Mouse (Mus musculus): ENCODE data around the gene Tmbim1. TPM values are rescaled to one million over a fixed set of nuclear protein-coding genes. Genes with fewer than 3 reads are reported as not detected.

The Tmbim1 gene
- total RNA-seq, 2 experiments from 2014 or later = 13.6 to 18.4 TPM

GRCm38 (mm10) chr1:74296477-74296876, 8.9 kb downstream of the Tmbim1 start:
- no peak for ATAC-seq (replicated peaks; ENCODE audit: poor library complexity)

GRCm38 (mm10) chr1:74295456-74296171, 9.8 kb downstream of the Tmbim1 start:
- peak; percentile 94 for ATAC-seq (replicated peaks; ENCODE audit: poor library complexity)

- ATAC-seq (replicated peaks; ENCODE audit: poor library complexity) = no peak; the same call in 1 of the 2 replicates
Observed at GRCm38 (mm10) chr1:74294733-74295455, 10.5 kb downstream of the Tmbim1 start.

DNA sequence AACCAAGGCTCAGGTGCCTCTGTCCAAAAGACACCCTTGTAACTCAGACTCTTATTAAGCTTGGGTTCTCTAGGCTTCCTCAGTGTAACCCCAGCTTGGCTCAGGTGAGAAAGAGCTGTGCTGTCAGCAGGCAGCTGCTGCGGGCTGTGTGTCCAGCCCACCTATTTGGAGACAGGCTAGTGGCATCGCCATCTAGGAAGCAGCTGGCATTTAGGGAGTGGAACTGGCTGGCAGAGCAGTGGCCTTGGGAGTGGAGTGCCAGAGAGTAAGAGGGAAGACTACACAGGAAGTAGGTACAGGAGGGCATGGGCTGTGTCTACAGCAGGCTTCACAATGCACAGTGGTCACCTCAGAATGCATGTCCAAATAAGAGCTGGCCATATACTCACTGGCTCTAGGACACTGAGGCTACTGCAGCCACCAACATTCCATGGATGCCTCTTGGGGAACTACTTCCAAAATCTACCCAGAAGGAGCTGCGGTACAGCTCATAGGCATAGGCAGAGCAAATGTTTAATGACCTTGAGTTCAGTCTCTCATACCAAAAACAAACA, 11.3 kb downstream of the Tmbim1 start:
- no peak for ATAC-seq (replicated peaks; ENCODE audit: poor library complexity)

GRCm38 (mm10) chr1:74293306-74293960, 12.0 kb downstream of the Tmbim1 start:
- ATAC-seq (replicated peaks; ENCODE audit: poor library complexity) = no peak

- ATAC-seq (replicated peaks; ENCODE audit: poor library complexity) = no peak
Observed at GRCm38 (mm10) chr1:74292331-74293020, 12.9 kb downstream of the Tmbim1 start.

- ATAC-seq (replicated peaks; ENCODE audit: poor library complexity) = no peak
Observed at GRCm38 (mm10) chr1:74290141-74290540, 15.3 kb downstream of the Tmbim1 start.

DNA sequence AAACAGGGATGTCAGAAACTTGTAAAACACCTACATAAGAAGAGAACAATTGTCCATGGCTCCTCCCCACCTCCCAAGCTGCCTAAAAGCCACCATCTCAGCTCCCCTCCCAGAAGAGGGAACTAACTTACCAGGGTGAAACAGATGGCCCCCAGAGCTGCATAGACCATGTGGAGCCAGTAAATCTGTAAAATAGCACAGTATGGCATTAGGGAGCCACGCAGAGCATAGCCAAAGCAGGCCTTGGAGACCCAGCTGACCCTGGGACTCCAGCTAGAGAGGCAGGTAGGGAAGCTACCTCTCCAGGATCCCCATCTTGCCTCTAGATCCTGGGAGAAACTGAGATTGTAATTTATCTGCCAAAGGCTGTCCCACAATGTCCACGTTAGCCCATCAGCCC, 15.7 kb downstream of the Tmbim1 start:
- ATAC-seq (replicated peaks; ENCODE audit: poor library complexity) = no peak

- ATAC-seq (replicated peaks; ENCODE audit: poor library complexity) = no peak
Observed at GRCm38 (mm10) chr1:74289248-74289647, 16.2 kb downstream of the Tmbim1 start.

DNA sequence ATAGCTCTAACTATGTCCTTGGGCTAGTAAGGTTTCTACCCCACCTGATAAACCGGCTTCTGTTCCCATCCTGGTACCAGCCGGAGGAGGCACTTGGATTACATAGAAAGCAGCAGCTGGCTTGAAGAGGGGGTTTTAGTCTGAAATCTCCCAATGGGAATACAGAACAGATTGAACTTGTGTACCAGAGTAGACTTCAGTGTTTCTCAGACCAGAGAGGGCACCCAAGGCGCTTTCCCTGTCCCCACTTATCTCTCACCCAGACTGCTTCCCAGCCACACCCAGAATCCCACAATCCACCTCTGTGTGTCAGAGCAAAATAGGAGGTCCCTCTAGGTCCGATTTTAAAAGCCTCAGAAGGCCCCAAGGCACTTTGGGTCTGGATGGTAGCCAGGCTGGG, 17.1 kb downstream of the Tmbim1 start:
- ATAC-seq (replicated peaks; ENCODE audit: poor library complexity) = no peak

- peak; percentile 45 for ATAC-seq (replicated peaks; ENCODE audit: poor library complexity)
Observed at GRCm38 (mm10) chr1:74286869-74287607, 18.4 kb downstream of the Tmbim1 start.

GRCm38 (mm10) chr1:74285212-74286010, 20.0 kb downstream of the Tmbim1 start:
- ATAC-seq (replicated peaks; ENCODE audit: poor library complexity) = 0 out of 2 replicates have a peak, but pooled peaks have one; percentile 0

DNA sequence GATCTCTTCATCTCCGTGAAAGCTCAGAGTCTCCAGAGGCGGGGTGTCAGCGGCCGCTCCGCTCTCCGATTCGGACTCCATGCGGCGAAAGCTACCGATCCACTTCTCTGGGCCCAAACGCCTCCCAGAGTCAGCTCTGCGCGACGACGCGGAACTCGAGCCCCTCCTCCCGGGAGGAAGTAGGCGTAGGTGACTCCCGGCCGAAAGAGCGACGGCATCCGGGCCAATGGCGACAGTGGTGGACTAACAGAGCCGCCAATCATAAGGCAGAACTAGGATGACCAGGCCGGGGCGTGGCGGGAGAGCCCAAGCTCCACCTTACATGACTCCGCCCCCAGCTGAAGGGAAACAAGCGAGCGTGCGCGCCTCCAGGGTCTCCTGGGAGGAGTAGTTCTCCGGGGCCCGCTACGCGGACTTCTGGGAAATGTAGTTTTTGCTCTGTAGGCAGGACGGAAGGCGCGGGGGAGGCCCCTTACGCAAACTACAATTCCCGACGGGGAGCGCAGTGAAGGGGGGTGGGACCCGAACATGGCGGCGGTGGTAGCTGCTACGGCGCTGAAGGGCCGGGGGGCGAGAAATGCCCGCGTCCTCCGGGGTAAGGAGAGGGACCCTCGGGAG, 20.8 kb downstream of the Tmbim1 start, which contains the start of the genes Aamp and Pnkd:
TSS of gene Aamp (minus strand) at position 196 of the 618 bp plus-strand sequence.
TSS of gene Pnkd (plus strand) at position 388 of the 618 bp plus-strand sequence.
- peak; percentile 88 for ATAC-seq (replicated peaks; ENCODE audit: poor library complexity)

DNA sequence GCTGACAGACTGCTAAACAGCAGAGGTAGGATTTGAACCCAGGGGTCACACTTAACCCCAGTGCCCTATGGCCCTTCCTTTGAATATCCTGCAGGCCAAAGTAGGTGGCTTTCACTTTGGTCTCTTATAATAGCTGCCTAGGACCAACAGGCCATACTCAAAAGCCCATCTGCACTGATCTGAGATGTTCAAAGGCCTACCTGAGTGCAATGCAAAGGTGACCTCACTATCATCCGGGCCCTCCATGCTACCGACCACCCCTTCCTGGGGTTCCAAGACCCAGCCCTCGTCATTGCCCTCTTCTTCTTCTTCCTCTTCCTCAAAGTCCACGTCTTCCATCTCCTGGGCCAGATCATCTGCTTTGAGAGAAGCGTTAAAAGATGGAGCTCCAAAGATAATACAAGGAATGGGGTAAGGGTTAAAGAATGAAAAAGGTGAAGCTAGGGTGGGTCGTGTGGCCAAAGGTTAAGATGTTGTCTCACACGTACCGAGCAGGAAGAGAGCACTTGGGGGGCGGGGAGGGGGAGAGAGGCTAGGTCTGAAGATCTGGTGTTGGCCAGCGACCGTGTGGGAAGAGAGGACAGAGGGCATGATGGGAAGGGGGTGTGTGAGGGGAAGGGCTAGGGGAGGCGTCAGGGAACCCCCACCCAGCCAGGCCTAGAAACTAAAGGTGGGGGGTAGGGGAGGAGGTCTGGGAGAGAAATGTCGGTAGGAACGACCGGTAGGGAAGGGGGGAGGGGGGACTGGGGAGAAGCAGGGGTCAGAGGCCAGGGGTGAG, 21.5 kb downstream of the Tmbim1 start:
- peak; percentile 30 for ATAC-seq (replicated peaks; ENCODE audit: poor library complexity)

GRCm38 (mm10) chr1:74282896-74283625, 22.4 kb downstream of the Tmbim1 start:
- ATAC-seq (replicated peaks; ENCODE audit: poor library complexity) = no peak

DNA sequence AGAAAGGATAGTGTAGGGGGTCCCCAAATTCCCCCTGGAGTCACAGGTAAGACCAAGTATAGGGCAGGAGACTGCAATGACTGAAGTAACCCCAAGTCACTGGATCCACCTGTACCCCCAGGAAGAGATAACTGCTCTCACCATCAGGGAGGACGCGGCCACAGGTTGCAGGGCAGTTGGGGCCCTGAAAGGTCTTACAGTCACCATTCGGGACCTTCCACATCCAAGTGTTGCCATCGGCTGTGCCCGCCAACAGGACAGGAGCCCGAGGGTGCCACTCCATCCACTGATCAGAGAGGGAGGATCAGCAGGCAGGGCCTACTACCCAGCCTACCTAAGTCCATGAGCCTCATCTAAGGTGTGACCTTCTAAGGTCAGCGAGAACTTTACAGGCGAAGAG, 23.5 kb downstream of the Tmbim1 start:
- ATAC-seq (replicated peaks; ENCODE audit: poor library complexity) = no peak

DNA sequence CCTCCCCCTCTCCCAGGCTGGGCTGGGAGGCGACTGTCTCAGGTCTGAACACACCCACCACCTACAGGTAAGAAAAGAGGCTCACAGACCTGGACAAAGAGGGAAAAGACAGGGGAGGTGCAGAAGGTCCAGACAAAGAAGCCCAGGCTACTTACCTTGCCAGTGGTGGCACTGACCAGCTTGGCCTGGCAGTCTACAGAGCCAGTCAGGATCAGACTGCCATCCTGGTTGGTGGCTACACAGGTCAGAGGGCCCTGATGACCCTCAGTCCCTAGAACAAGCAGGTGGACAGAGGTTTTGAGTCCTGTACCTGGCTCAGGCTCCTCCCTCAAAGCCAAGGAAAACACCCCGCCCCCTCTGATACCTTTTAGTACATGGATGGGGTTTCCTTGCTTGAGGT, 24.1 kb downstream of the Tmbim1 start:
- no peak for ATAC-seq (replicated peaks; ENCODE audit: poor library complexity)

All from megakaryocyte progenitor cell, adult 5-6 weeks (primary cell).